Mouse (Mus musculus) hindbrain, postnatal 0 days (tissue): ENCODE results near the gene Igsf23. TPM values are rescaled to one million over a fixed set of nuclear protein-coding genes. Genes with fewer than 3 reads are reported as not detected.

Experiments used
- ATAC-seq: fragments of 200-750 bp; cut with Nextera tagmentation; 2 replicates; pipeline ENCODE4 v1.8.0; 2017; ENCODE audit warnings: mild to moderate bottlenecking, moderate TSS enrichment, moderate library complexity
- DNase-seq: peaks from one replicate; pipeline ENCODE4 v3.0.0-alpha.2; 2015; ENCODE audit warnings: low spot score
- H3K27ac ChIP-seq: fragments of 300-500 bp; sonication (generic); 2 replicates; pipeline ENCODE4 v1.5.1; 2014; ENCODE audit warnings: mild to moderate bottlenecking
- H3K27me3 ChIP-seq: fragments of 300-500 bp; sonication (generic); 2 replicates; pipeline ENCODE4 v1.6.1; 2014; ENCODE audit warnings: low read length, mixed read lengths; ENCODE audit not compliant: insufficient read depth
- H3K36me3 ChIP-seq: fragments of 300-500 bp; sonication (generic); 2 replicates; pipeline ENCODE4 v1.6.1; 2014; ENCODE audit warnings: low read length, mixed read lengths; ENCODE audit not compliant: insufficient read depth
- H3K4me1 ChIP-seq: fragments of 300-500 bp; sonication (generic); 2 replicates; pipeline ENCODE4 v1.6.1; 2014; ENCODE audit warnings: antibody characterized with exemption, low read length, mixed read lengths; ENCODE audit not compliant: insufficient read depth
- H3K4me2 ChIP-seq: fragments of 300-500 bp; sonication (generic); 2 replicates; pipeline ENCODE4 v1.6.1; 2014; ENCODE audit warnings: low read depth, mild to moderate bottlenecking, low read length, moderate library complexity, mixed read lengths
- H3K4me3 ChIP-seq: fragments of 300-500 bp; sonication (generic); 2 replicates; pipeline ENCODE4 v1.5.1; 2014; ENCODE audit warnings: low read length
- H3K9ac ChIP-seq: fragments of 300-500 bp; sonication (generic); replicated peaks from 2 replicates; pipeline ENCODE4 v1.6.1; 2014; ENCODE audit warnings: mild to moderate bottlenecking, low read length, moderate library complexity, mixed read lengths
- H3K9me3 ChIP-seq: fragments of 300-500 bp; sonication (generic); 2 replicates; pipeline ENCODE4 v1.6.1; 2016; ENCODE audit warnings: low read length, mixed read lengths
- CTCF ChIP-seq: IDR thresholded peaks from 2 replicates; pipeline ENCODE4 v1.5.1; 2016; ENCODE audit warnings: antibody characterized with exemption, control low read depth, low read depth
- WGBS: fragments of 180-500 bp; shearing (Covaris S2); extraction: QIAGEN DNeasy Blood & Tissue Kit; methylation state at CpG from one replicate; pipeline ENCODE4 v1.1.7; 2014; 5-methylcytosine and 5-hydroxymethylcytosine counted together
- polyA plus RNA-seq: library from polyadenylated mRNA; unstranded; fragments of >200 nt; fragmentation: Nextera tagmentation; extraction: Ambion mirVana; gene quantifications from 2 replicates; pipeline ENCODE4 v1.2.1, GENCODE M21; 2015
- total RNA-seq: library from RNA; depleted of rRNA; stranded (reverse); fragments of >200 nt; gene quantifications from 2 replicates; pipeline ENCODE4 v1.2.3, GENCODE M21; 2014

Gene Igsf23
- total and polyA plus RNA-seq, 2 experiments from 2014 or later, result not detected

- H3K27me3 ChIP-seq, result no peaks in the 10 kb centered on the region
- no peak overlapping the region for H3K4me3 ChIP-seq
- H3K9me3 ChIP-seq, result no peaks in the 10 kb centered on the region
- ATAC-seq, result no peak
- H3K36me3 ChIP-seq, result no peaks in the 10 kb centered on the region
- DNase-seq, result no peak
- no peak for TF ChIP-seq CTCF
- 79% methylated on average over 12 of the region's 12 CpGs for whole genome bisulfite sequencing
- H3K27ac ChIP-seq, result no peak overlapping the region
- no peaks in the 10 kb centered on the region for H3K4me1 ChIP-seq
- H3K4me2 ChIP-seq, result no peak overlapping the region
- H3K9ac ChIP-seq, result no peak overlapping the region
These were observed 1.6 kb downstream of the Igsf23 start for GRCm38 (mm10) chr7:19948956-19949355.

- H3K4me2 ChIP-seq, result no peak overlapping the region
- no peaks in the 10 kb centered on the region for H3K36me3 ChIP-seq
- TF ChIP-seq CTCF, result no peak
- 89% methylated on average over 13 of the region's 13 CpGs for WGBS
- H3K27me3 ChIP-seq, result no peaks in the 10 kb centered on the region
- no peaks in the 10 kb centered on the region for H3K4me1 ChIP-seq
- no peak overlapping the region for H3K9ac ChIP-seq
- ATAC-seq (no peak), DNase-seq (no peak)
- H3K27ac ChIP-seq, result no peak overlapping the region
- H3K9me3 ChIP-seq, result no peaks in the 10 kb centered on the region
- H3K4me3 ChIP-seq, result no peak overlapping the region
These were observed 4.6 kb downstream of the Igsf23 start for GRCm38 (mm10) chr7:19945821-19946515.

GRCm38 (mm10) chr7:19945201-19945600 is 5.4 kb downstream of the Igsf23 start:
- Histone ChIP-seq H3K36me3 (no peaks in the 10 kb centered on the region), H3K4me3 (no peak overlapping the region), H3K9ac (no peak overlapping the region), H3K9me3 (no peaks in the 10 kb centered on the region), H3K4me1 (no peaks in the 10 kb centered on the region), H3K27me3 (no peaks in the 10 kb centered on the region), H3K27ac (no peak overlapping the region), H3K4me2 (no peak overlapping the region)
- TF ChIP-seq CTCF, result no peak
- WGBS, result 91% methylated on average over 5 of the region's 5 CpGs
- DNase-seq, result no peak
- ATAC-seq, result no peak

- no peaks in the 10 kb centered on the region for H3K27me3 ChIP-seq
- H3K36me3 ChIP-seq, result no peaks in the 10 kb centered on the region
- no peak for DNase-seq
- no peaks in the 10 kb centered on the region for H3K4me1 ChIP-seq
- H3K9ac ChIP-seq, result no peak overlapping the region
- H3K9me3 ChIP-seq, result no peaks in the 10 kb centered on the region
- H3K4me2 ChIP-seq, result no peak overlapping the region
- H3K27ac ChIP-seq, result no peak overlapping the region
- ATAC-seq, result no peak
- no peak overlapping the region for H3K4me3 ChIP-seq
- TF ChIP-seq CTCF, result no peak
- WGBS, result 92% methylated on average over 8 of the region's 8 CpGs
These were observed 5.8 kb downstream of the Igsf23 start for GRCm38 (mm10) chr7:19944709-19945108.

- DNase-seq (no peak), ATAC-seq (no peak)
- Histone ChIP-seq H3K27me3 (no peaks in the 10 kb centered on the region), H3K4me2 (no peak overlapping the region), H3K4me1 (no peaks in the 10 kb centered on the region), H3K9ac (no peak overlapping the region), H3K9me3 (no peaks in the 10 kb centered on the region), H3K36me3 (no peaks in the 10 kb centered on the region), H3K27ac (no peak overlapping the region), H3K4me3 (no peak overlapping the region)
- TF ChIP-seq CTCF, result no peak
- 44% methylated on average over 5 of the region's 6 CpGs for WGBS
These were observed 10.3 kb downstream of the Igsf23 start for GRCm38 (mm10) chr7:19940256-19940655.

GRCm38 (mm10) chr7:19939555-19940235 is 10.9 kb downstream of the Igsf23 start:
- TF ChIP-seq CTCF, result no peak
- Histone ChIP-seq H3K27ac (no peak overlapping the region), H3K27me3 (no peaks in the 10 kb centered on the region), H3K4me1 (no peaks in the 10 kb centered on the region), H3K4me2 (no peak overlapping the region), H3K4me3 (no peak overlapping the region), H3K9me3 (no peaks in the 10 kb centered on the region), H3K9ac (no peak overlapping the region), H3K36me3 (no peaks in the 10 kb centered on the region)
- peak; percentile 53 for DNase-seq
- WGBS, result 49% methylated on average over 12 of the region's 12 CpGs
- ATAC-seq, result no peak
